Mouse (Mus musculus): ENCODE measurements at regions not wholly inside any gene's neighbourhood (a gene's known extent, or its start where the extent isn't known, plus 50 kb on each side); places are given as distances from the start of the nearest gene placed in this dataset.

DNA sequence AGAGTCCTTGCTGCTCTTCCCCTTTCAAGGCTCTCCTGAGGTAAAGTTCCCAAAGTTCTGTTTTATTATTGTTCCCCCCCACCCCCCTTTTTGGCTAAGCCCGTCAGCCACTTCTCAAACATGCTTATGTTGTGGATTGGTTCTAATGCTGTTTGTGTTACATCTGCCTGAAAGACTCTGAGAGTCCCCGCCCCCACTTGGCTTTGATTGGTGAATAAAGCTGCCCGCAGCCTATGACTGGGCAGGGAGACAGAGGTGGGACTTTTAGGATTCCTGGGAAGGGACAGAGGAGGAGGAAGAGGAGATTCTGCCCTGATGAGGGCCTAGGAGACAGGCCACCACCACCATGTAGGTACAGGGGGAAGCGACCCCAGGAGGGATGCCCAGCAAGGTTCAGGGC lies 78.3 kb upstream of the Wdfy3 start:
- no peak for TF ChIP-seq POLR2A (IDR thresholded peaks at IDR 0.05; ENCODE audit: low read depth, low read length)
- no peak for TF ChIP-seq CTCF (IDR thresholded peaks at IDR 0.05; ENCODE audit: extremely low read depth, insufficient read depth, insufficient read length, insufficient replicate concordance)

All from spleen, adult 2 months (tissue).